25 mouse cellular contexts compared by ENCODE assay signal in the genomic region with DNA sequence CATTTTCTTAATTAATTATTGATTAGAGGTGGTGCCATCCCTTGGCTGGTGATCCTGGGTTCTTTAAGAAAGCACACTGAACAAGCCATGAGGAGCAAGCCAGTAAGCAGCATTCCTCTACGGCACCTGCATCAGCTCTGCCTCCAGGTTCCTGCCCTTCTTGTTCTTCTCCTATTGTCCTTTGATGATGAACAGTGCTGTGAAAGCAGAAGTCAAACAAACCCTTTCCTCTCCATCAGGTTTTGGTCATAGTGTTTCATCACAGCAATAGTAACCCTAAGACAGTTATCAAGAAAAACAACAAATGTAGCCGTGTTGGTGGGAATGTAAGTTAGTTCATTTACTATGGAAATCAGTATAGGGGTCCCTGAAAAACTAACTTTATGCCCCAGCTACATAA. TPM values are rescaled to one million over a fixed set of nuclear protein-coding genes. Genes with fewer than 3 reads are reported as not detected.
DNase-seq lines count a peak whose midpoint lies in the region; ATAC-seq lines count a peak whose summit lies in the region.
"Had no signal": no experiment of that assay in that cellular context is flagged by ENCODE, and none has a peak within 500 bp of the region (broad histone marks: within the 10 kb centered on the region; RNA-seq: fewer than 3 reads in every experiment).

No protein-coding gene starts in this region.

- H3K27me3 ChIP-seq in kidney, embryonic 14.5 days (ENCODE audit: control insufficient read depth, insufficient read depth, low read length) = no peaks in the 10 kb centered on the region
- H3K27me3 ChIP-seq: CH12.LX, Patski had no signal

- H3K9me3 ChIP-seq in kidney, embryonic 14.5 days (ENCODE audit: control insufficient read depth, low read length) = no peaks in the 10 kb centered on the region
- H3K9me3 ChIP-seq: G1E had no signal

- no peaks in the 10 kb centered on the region for H3K36me3 ChIP-seq in kidney, embryonic 14.5 days (ENCODE audit: control insufficient read depth, insufficient read depth, low read length)
- H3K36me3 ChIP-seq: G1E had no signal

- no peak for DNase-seq in neural tube, embryonic 10.5 days (ENCODE audit: extremely low spot score, low spot score)
- no peak for DNase-seq in urinary bladder, adult 18-20 months (ENCODE audit: low spot score in 2 of 2)
- DNase-seq: adrenal gland, adult 2 months; adrenal gland, adult 8-10 months; adrenal gland, postnatal 10 days; adrenal gland, postnatal 14 days; adrenal gland, postnatal 25 days; adrenal gland, postnatal 36 days; B cell, adult 2 months; cerebellum, adult 11 months; cerebellum, adult 11-12 months; cerebellum, adult 18-20 months had no signal

- ATAC-seq in granulocyte monocyte progenitor cell, adult 5-6 weeks (replicated peaks; ENCODE audit: poor library complexity, severe bottlenecking) = peak; percentile 68
- peak; percentile 62 for ATAC-seq in megakaryocyte, adult 5-6 weeks (ENCODE audit: poor library complexity, severe bottlenecking)
- ATAC-seq in megakaryocyte progenitor cell, adult 5-6 weeks (replicated peaks; ENCODE audit: poor library complexity) = peak; percentile 16; the same call in 1 of the 2 replicates
- 0 out of 2 replicates have a peak, but pooled peaks have one; percentile 11 for ATAC-seq in neutrophil, adult 5-6 weeks (ENCODE audit: extremely low read depth, insufficient number of reproducible peaks, low FRiP score, poor library complexity, severe bottlenecking)
- ATAC-seq in activated CD4-positive, CD25-positive, alpha-beta regulatory T cell, adult 4 months = no peak
- no peak for ATAC-seq in kidney, embryonic 14.5 days (ENCODE audit: low FRiP score, low TSS enrichment)
- ATAC-seq: CD4-positive, CD25-positive, alpha-beta regulatory T cell, adult 4 months; Patski had no signal

- 89% methylated on average over 2 of the region's 2 CpGs for WGBS in kidney, embryonic 14.5 days

- H3K27ac ChIP-seq in kidney, embryonic 14.5 days (ENCODE audit: low read depth, low read length) = no peak overlapping the region

- no peaks in the 10 kb centered on the region for H3K4me1 ChIP-seq in kidney, embryonic 14.5 days (ENCODE audit: control insufficient read depth, insufficient read depth, low read length)

- H3K9ac ChIP-seq in kidney, embryonic 14.5 days (ENCODE audit: low read depth, low read length) = no peak overlapping the region

- H3K4me3 ChIP-seq in kidney, embryonic 14.5 days (ENCODE audit: low read length) = no peak overlapping the region

- H3K4me2 ChIP-seq in kidney, embryonic 14.5 days (replicated peaks; ENCODE audit: low read depth, low read length) = no peak overlapping the region

RNA-seq across cellular contexts. Expression of gene Hnrnpf, which starts 6.7 kb away (rescaled TPM):
- 691 and 695 TPM in 2 replicates for total RNA-seq in granulocyte monocyte progenitor cell, adult 5-6 weeks (2014; fragmentation: Nextera tagmentation)
- 1,315 and 1,367 TPM in 2 replicates for total RNA-seq in granulocyte monocyte progenitor cell, adult 5-6 weeks (2017)
- total RNA-seq in megakaryocyte, adult 5-6 weeks (2015) = 648 and 668 TPM in 2 replicates
- total RNA-seq in megakaryocyte, adult 5-6 weeks (2017) = 1,188 and 1,238 TPM in 2 replicates
- total RNA-seq in megakaryocyte progenitor cell, adult 5-6 weeks (2015) = 679 and 683 TPM in 2 replicates
- total RNA-seq in megakaryocyte progenitor cell, adult 5-6 weeks (2017) = 1,301 and 1,452 TPM in 2 replicates
- 944 and 955 TPM in 2 replicates for total RNA-seq in neutrophil, adult 5-6 weeks (2017)
- 100 to 1,000 TPM; 807 to 897 TPM for polyA plus RNA-seq in activated CD4-positive, CD25-positive, alpha-beta regulatory T cell, adult 4 months (2017; shearing (Covaris generic))
- polyA plus RNA-seq in kidney, embryonic 14.5 days (2014; fragmentation: Nextera tagmentation; extraction: Ambion mirVana) = 606 and 823 TPM in 2 replicates

RNA-seq across cellular contexts. Expression of gene Zfp239, which starts 31.5 kb away (rescaled TPM):
- total RNA-seq in granulocyte monocyte progenitor cell, adult 5-6 weeks (2014; fragmentation: Nextera tagmentation) = 5.5 and 9.7 TPM in 2 replicates
- 5.6 and 11.0 TPM in 2 replicates for total RNA-seq in granulocyte monocyte progenitor cell, adult 5-6 weeks (2017)
- 0.40 and 0.43 TPM in 2 replicates for total RNA-seq in megakaryocyte, adult 5-6 weeks (2015)
- total RNA-seq in megakaryocyte, adult 5-6 weeks (2017) = not detected in 2 replicates
- 4.2 and 4.7 TPM in 2 replicates for total RNA-seq in megakaryocyte progenitor cell, adult 5-6 weeks (2015)
- 2.0 and 3.3 TPM in 2 replicates for total RNA-seq in megakaryocyte progenitor cell, adult 5-6 weeks (2017)
- 0.98 and 1.0 TPM in 2 replicates for total RNA-seq in neutrophil, adult 5-6 weeks (2017)
- polyA plus RNA-seq in activated CD4-positive, CD25-positive, alpha-beta regulatory T cell, adult 4 months (2017; shearing (Covaris generic)) = 1 to 10 TPM; 4.1 TPM
- polyA plus RNA-seq in kidney, embryonic 14.5 days (2014; fragmentation: Nextera tagmentation; extraction: Ambion mirVana) = 6.6 and 10.0 TPM in 2 replicates

RNA-seq across cellular contexts. Expression of gene Fxyd4, which starts 44.1 kb away (rescaled TPM):
- total RNA-seq in granulocyte monocyte progenitor cell, adult 5-6 weeks (2014; fragmentation: Nextera tagmentation) = not detected in 2 replicates
- not detected in 2 replicates for total RNA-seq in granulocyte monocyte progenitor cell, adult 5-6 weeks (2017)
- not detected in 2 replicates for total RNA-seq in megakaryocyte, adult 5-6 weeks (2015)
- total RNA-seq in megakaryocyte, adult 5-6 weeks (2017) = not detected in 2 replicates
- not detected in 2 replicates for total RNA-seq in megakaryocyte progenitor cell, adult 5-6 weeks (2015)
- not detected in 2 replicates for total RNA-seq in megakaryocyte progenitor cell, adult 5-6 weeks (2017)
- not detected in 2 replicates for total RNA-seq in neutrophil, adult 5-6 weeks (2017)
- 1 to 10 TPM; 2.3 to 7.0 TPM for polyA plus RNA-seq in activated CD4-positive, CD25-positive, alpha-beta regulatory T cell, adult 4 months (2017; shearing (Covaris generic))
- 77.7 and 94.8 TPM in 2 replicates for polyA plus RNA-seq in kidney, embryonic 14.5 days (2014; fragmentation: Nextera tagmentation; extraction: Ambion mirVana)
- total RNA-seq: adrenal gland, adult 18-20 months; adrenal gland, adult 2 months; adrenal gland, adult 8-10 months; adrenal gland, postnatal 10 days; adrenal gland, postnatal 14 days; adrenal gland, postnatal 25 days; adrenal gland, postnatal 36 days; CH12.LX; G1E; MEL had no signal
- polyA plus RNA-seq: adrenal gland, adult 2 months; brain, embryonic 14.5 days; G1E had no signal

RNA-seq across cellular contexts. Expression of gene Zfp637, which starts 52.5 kb away (rescaled TPM):
- 24.8 and 34.6 TPM in 2 replicates for total RNA-seq in granulocyte monocyte progenitor cell, adult 5-6 weeks (2014; fragmentation: Nextera tagmentation)
- total RNA-seq in granulocyte monocyte progenitor cell, adult 5-6 weeks (2017) = 21.2 and 25.3 TPM in 2 replicates
- 15.5 and 17.3 TPM in 2 replicates for total RNA-seq in megakaryocyte, adult 5-6 weeks (2015)
- total RNA-seq in megakaryocyte, adult 5-6 weeks (2017) = 13.4 and 14.1 TPM in 2 replicates
- 35.4 and 39.7 TPM in 2 replicates for total RNA-seq in megakaryocyte progenitor cell, adult 5-6 weeks (2015)
- total RNA-seq in megakaryocyte progenitor cell, adult 5-6 weeks (2017) = 27.8 and 28.1 TPM in 2 replicates
- total RNA-seq in neutrophil, adult 5-6 weeks (2017) = 12.8 and 15.5 TPM in 2 replicates
- polyA plus RNA-seq in activated CD4-positive, CD25-positive, alpha-beta regulatory T cell, adult 4 months (2017; shearing (Covaris generic)) = 10 to 100 TPM; 24.5 to 27.8 TPM
- polyA plus RNA-seq in kidney, embryonic 14.5 days (2014; fragmentation: Nextera tagmentation; extraction: Ambion mirVana) = 110 and 111 TPM in 2 replicates

Comparison
In these comparisons a context has a peak if more than half of its experiments do, and no peak if none do; other contexts are left out.
1. ATAC-seq: peak in granulocyte monocyte progenitor cell, adult 5-6 weeks (single experiment), megakaryocyte, adult 5-6 weeks (single experiment), megakaryocyte progenitor cell, adult 5-6 weeks (single experiment) and neutrophil, adult 5-6 weeks (single experiment); none in activated CD4-positive, CD25-positive, alpha-beta regulatory T cell, adult 4 months (single experiment) and kidney, embryonic 14.5 days (single experiment).